Mouse (Mus musculus) liver, embryonic 13.5 days (tissue): ENCODE measurements at regions not wholly inside any gene's neighbourhood (a gene's known extent, or its start where the extent isn't known, plus 50 kb on each side); places are given as distances from the start of the nearest gene placed in this dataset.

Source experiments
- ATAC-seq: fragments of 200-750 bp; cut with Nextera tagmentation; 2 replicates; pipeline ENCODE4 v1.8.0; 2017; ENCODE audit warnings: low read depth, mild to moderate bottlenecking, moderate number of reproducible peaks, moderate library complexity
- DNase-seq: peaks from one replicate; pipeline ENCODE4 v3.0.0; 2022
- H3K27ac ChIP-seq: fragments of 300-500 bp; sonication (generic); 2 replicates; pipeline ENCODE4 v1.5.1; 2015; ENCODE audit warnings: moderate library complexity, mild to moderate bottlenecking, inconsistent platforms
- H3K27me3 ChIP-seq: fragments of 300-500 bp; sonication (generic); 2 replicates; pipeline ENCODE4 v1.6.1; 2015; ENCODE audit warnings: mild to moderate bottlenecking, inconsistent platforms
- H3K36me3 ChIP-seq: fragments of 300-500 bp; sonication (generic); 2 replicates; pipeline ENCODE4 v1.6.1; 2015; ENCODE audit warnings: mild to moderate bottlenecking, inconsistent platforms
- H3K4me1 ChIP-seq: fragments of 300-500 bp; sonication (generic); replicated peaks from 2 replicates; pipeline ENCODE4 v1.6.1; 2015; ENCODE audit warnings: inconsistent platforms
- H3K4me2 ChIP-seq: fragments of 300-500 bp; sonication (generic); 2 replicates; pipeline ENCODE4 v1.6.1; 2015; ENCODE audit warnings: inconsistent platforms, mild to moderate bottlenecking, moderate library complexity
- H3K4me3 ChIP-seq: fragments of 300-500 bp; sonication (generic); replicated peaks from 2 replicates; pipeline ENCODE4 v1.5.1; 2015; ENCODE audit warnings: mild to moderate bottlenecking, inconsistent platforms
- H3K9ac ChIP-seq: fragments of 300-500 bp; sonication (generic); 2 replicates; pipeline ENCODE4 v1.6.1; 2015; ENCODE audit warnings: mild to moderate bottlenecking, inconsistent platforms
- H3K9me3 ChIP-seq: fragments of 300-500 bp; sonication (generic); replicated peaks from 2 replicates; pipeline ENCODE4 v1.6.1; 2016; ENCODE audit warnings: inconsistent platforms
- WGBS: fragments of 180-500 bp; shearing (Covaris S2); methylation state at CpG from one replicate; pipeline ENCODE4 v1.1.7; 2015; ENCODE audit not compliant: insufficient replicate concordance; 5-methylcytosine and 5-hydroxymethylcytosine counted together

GRCm38 (mm10) chr12:12787608-12788262 is 154.0 kb downstream of the Mycn start:
- no peak overlapping the region; the same call in 1 of the 2 replicates for H3K9ac ChIP-seq
- no peak for ATAC-seq
- WGBS: 18% methylated on average over 19 of the region's 19 CpGs
- no peaks in the 10 kb centered on the region for H3K36me3 ChIP-seq
- H3K27ac ChIP-seq: no peak overlapping the region
- no peak for DNase-seq
- peaks cover 7% of the 10 kb centered on the region; the same call in 1 of the 2 replicates for H3K4me1 ChIP-seq
- H3K9me3 ChIP-seq: no peaks in the 10 kb centered on the region
- peaks cover 26% of the 10 kb centered on the region for H3K27me3 ChIP-seq
- peak overlapping the region; percentile 43 for H3K4me2 ChIP-seq
- peak overlapping the region; percentile 20 for H3K4me3 ChIP-seq

- WGBS: 28% methylated on average over 4 of the region's 4 CpGs
- DNase-seq (no peak), ATAC-seq (no peak)
- Histone ChIP-seq H3K9ac (no peak overlapping the region), H3K4me3 (no peak overlapping the region), H3K4me1 (peaks cover 7% of the 10 kb centered on the region; the same call in 1 of the 2 replicates), H3K27ac (no peak overlapping the region), H3K27me3 (peaks cover 26% of the 10 kb centered on the region), H3K4me2 (no peak overlapping the region), H3K36me3 (no peaks in the 10 kb centered on the region), H3K9me3 (no peaks in the 10 kb centered on the region)
These were observed 154.6 kb downstream of the Mycn start for GRCm38 (mm10) chr12:12787161-12787560.

- ATAC-seq (no peak), DNase-seq (no peak)
- no peak overlapping the region for H3K4me3 ChIP-seq
- WGBS: 49% methylated on average over 11 of the region's 11 CpGs
- H3K36me3 ChIP-seq: no peaks in the 10 kb centered on the region
- peaks cover 26% of the 10 kb centered on the region for H3K27me3 ChIP-seq
- no peak overlapping the region for H3K4me2 ChIP-seq
- H3K4me1 ChIP-seq: peaks cover 7% of the 10 kb centered on the region; the same call in 1 of the 2 replicates
- no peak overlapping the region for H3K27ac ChIP-seq
- H3K9me3 ChIP-seq: no peaks in the 10 kb centered on the region
- H3K9ac ChIP-seq: no peak overlapping the region
These were observed 157.8 kb downstream of the Mycn start for GRCm38 (mm10) chr12:12783699-12784605.

- ATAC-seq: no peak
- Histone ChIP-seq H3K27ac (no peak overlapping the region), H3K27me3 (0 out of 2 replicates have a peak, but pooled peaks cover 7% of the 10 kb centered on the region), H3K4me2 (no peak overlapping the region), H3K36me3 (no peaks in the 10 kb centered on the region), H3K9me3 (no peaks in the 10 kb centered on the region), H3K4me3 (no peak overlapping the region), H3K9ac (no peak overlapping the region), H3K4me1 (no peaks in the 10 kb centered on the region; the same call in 1 of the 2 replicates)
- WGBS: 77% methylated on average over 5 of the region's 5 CpGs
- no peak for DNase-seq
These were observed 160.2 kb downstream of the Mycn start for GRCm38 (mm10) chr12:12781526-12781925.

GRCm38 (mm10) chr12:12778563-12779256 is 163.0 kb downstream of the Mycn start:
- Histone ChIP-seq H3K9ac (no peak overlapping the region), H3K36me3 (no peaks in the 10 kb centered on the region), H3K4me3 (no peak overlapping the region), H3K4me2 (no peak overlapping the region), H3K9me3 (no peaks in the 10 kb centered on the region), H3K27me3 (no peaks in the 10 kb centered on the region), H3K4me1 (no peaks in the 10 kb centered on the region; the same call in 1 of the 2 replicates), H3K27ac (no peak overlapping the region)
- no peak for DNase-seq
- ATAC-seq: no peak
- WGBS: 15% methylated on average over 4 of the region's 4 CpGs

GRCm38 (mm10) chr12:12777422-12777821 is 164.3 kb downstream of the Mycn start:
- Histone ChIP-seq H3K4me3 (no peak overlapping the region), H3K27ac (no peak overlapping the region), H3K9me3 (no peaks in the 10 kb centered on the region), H3K27me3 (no peaks in the 10 kb centered on the region), H3K36me3 (no peaks in the 10 kb centered on the region), H3K9ac (no peak overlapping the region), H3K4me1 (no peaks in the 10 kb centered on the region; the same call in 1 of the 2 replicates), H3K4me2 (no peak overlapping the region)
- 46% methylated on average over 8 of the region's 8 CpGs for WGBS
- DNase-seq (no peak), ATAC-seq (peak; percentile 71)

GRCm38 (mm10) chr12:12776783-12777182 is 164.9 kb downstream of the Mycn start:
- H3K9me3 ChIP-seq: no peaks in the 10 kb centered on the region
- ATAC-seq (no peak), DNase-seq (no peak)
- WGBS: 65% methylated on average over 6 of the region's 6 CpGs
- H3K4me3 ChIP-seq: no peak overlapping the region
- no peak overlapping the region for H3K9ac ChIP-seq
- H3K4me1 ChIP-seq: no peaks in the 10 kb centered on the region; the same call in 1 of the 2 replicates
- H3K4me2 ChIP-seq: no peak overlapping the region
- H3K27me3 ChIP-seq: no peaks in the 10 kb centered on the region
- H3K27ac ChIP-seq: no peak overlapping the region
- H3K36me3 ChIP-seq: no peaks in the 10 kb centered on the region

- H3K9me3 ChIP-seq: no peaks in the 10 kb centered on the region
- no peak overlapping the region for H3K9ac ChIP-seq
- no peak for DNase-seq
- H3K4me1 ChIP-seq: no peaks in the 10 kb centered on the region
- no peaks in the 10 kb centered on the region for H3K27me3 ChIP-seq
- H3K27ac ChIP-seq: no peak overlapping the region
- 54% methylated on average over 4 of the region's 4 CpGs for whole genome bisulfite sequencing
- H3K4me2 ChIP-seq: no peak overlapping the region
- no peaks in the 10 kb centered on the region for H3K36me3 ChIP-seq
- H3K4me3 ChIP-seq: no peak overlapping the region
- no peak for ATAC-seq
These were observed 170.7 kb downstream of the Mycn start for GRCm38 (mm10) chr12:12770970-12771369.

- no peak overlapping the region for H3K9ac ChIP-seq
- H3K9me3 ChIP-seq: no peaks in the 10 kb centered on the region
- H3K27ac ChIP-seq: no peak overlapping the region
- no peaks in the 10 kb centered on the region for H3K36me3 ChIP-seq
- DNase-seq (no peak), ATAC-seq (no peak)
- H3K27me3 ChIP-seq: no peaks in the 10 kb centered on the region
- H3K4me2 ChIP-seq: no peak overlapping the region
- no peak overlapping the region for H3K4me3 ChIP-seq
- WGBS: 68% methylated on average over 11 of the region's 11 CpGs
- H3K4me1 ChIP-seq: no peaks in the 10 kb centered on the region
These were observed 175.0 kb downstream of the Mycn start for GRCm38 (mm10) chr12:12766510-12767304.

GRCm38 (mm10) chr12:12765490-12766058 is 176.1 kb downstream of the Mycn start:
- H3K4me2 ChIP-seq: no peak overlapping the region
- H3K9me3 ChIP-seq: no peaks in the 10 kb centered on the region
- ATAC-seq (no peak), DNase-seq (no peak)
- WGBS: 38% methylated on average over 7 of the region's 7 CpGs
- H3K36me3 ChIP-seq: no peaks in the 10 kb centered on the region
- no peak overlapping the region for H3K9ac ChIP-seq
- no peaks in the 10 kb centered on the region for H3K27me3 ChIP-seq
- no peaks in the 10 kb centered on the region for H3K4me1 ChIP-seq
- H3K4me3 ChIP-seq: no peak overlapping the region
- no peak overlapping the region for H3K27ac ChIP-seq
